ENCODE assay signal across 8 mouse cellular contexts in the genomic region with DNA sequence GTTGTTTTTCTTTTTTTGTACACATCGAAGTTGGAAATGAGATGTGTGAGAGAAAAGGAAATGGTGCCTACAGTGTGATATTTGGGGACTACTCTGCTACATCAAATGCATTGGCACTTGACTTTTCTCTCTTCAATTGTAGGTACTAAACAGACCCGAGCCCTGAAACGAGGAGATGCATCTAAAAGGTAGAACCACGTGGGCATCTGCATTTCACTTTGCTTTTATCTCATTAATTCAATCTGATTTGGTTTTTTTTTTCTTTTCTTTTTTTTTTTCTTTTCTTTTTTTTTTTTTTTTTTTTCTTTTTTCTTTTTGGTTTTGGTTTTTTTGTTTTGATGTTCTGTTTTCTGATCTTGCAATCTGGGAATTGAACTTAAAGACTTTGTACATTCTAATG. TPM values are rescaled to one million over a fixed set of nuclear protein-coding genes. Genes with fewer than 3 reads are reported as not detected.
DNase-seq lines count a peak whose midpoint lies in the region; ATAC-seq and TF ChIP-seq lines count a peak whose summit lies in the region.

No protein-coding gene starts in this region.

- DNase-seq in heart, adult 11 months = peak; percentile 17
- no peak for DNase-seq in heart, postnatal 4 days
- no peak for DNase-seq in spleen, postnatal 14 days (ENCODE audit: low spot score in 2 of 2)
- no peak for DNase-seq in ovary, postnatal 10 days (ENCODE audit: low spot score)
- no peak for DNase-seq in layer of hippocampus, postnatal 25 days (ENCODE audit: extremely low spot score in 1 of 2, low spot score in 1 of 2)

- ATAC-seq in forebrain, embryonic 13.5 days = no peak
- ATAC-seq in liver, embryonic 15.5 days (ENCODE audit: insufficient read depth) = no peak

- peak overlapping the region; percentile 57 for H3K4me3 ChIP-seq in C2C12 (ENCODE audit: insufficient read depth, poor library complexity, severe bottlenecking)
- H3K4me3 ChIP-seq in forebrain, embryonic 13.5 days = peak overlapping the region; percentile 69
- H3K4me3 ChIP-seq in liver, embryonic 15.5 days (replicated peaks) = peak overlapping the region; percentile 83

- peaks cover 10% of the 10 kb centered on the region; the same call in 1 of the 2 replicates for H3K4me1 ChIP-seq in forebrain, embryonic 13.5 days
- peaks cover 16% of the 10 kb centered on the region for H3K4me1 ChIP-seq in liver, embryonic 15.5 days (replicated peaks)

- peak overlapping the region; percentile 67 for H3K4me2 ChIP-seq in forebrain, embryonic 13.5 days
- H3K4me2 ChIP-seq in liver, embryonic 15.5 days = peak overlapping the region; percentile 95

- no peak for TF ChIP-seq CTCF in C2C12 (IDR thresholded peaks at IDR 0.05; ENCODE audit: control insufficient read depth, insufficient read depth, insufficient read length)

- H3ac ChIP-seq in C2C12 (ENCODE audit: control insufficient read depth, insufficient read length, low read depth) = no peak overlapping the region

- H3K27me3 ChIP-seq in C2C12 (ENCODE audit: control insufficient read depth, insufficient read depth, insufficient read length) = no peaks in the 10 kb centered on the region
- H3K27me3 ChIP-seq in forebrain, embryonic 13.5 days = no peaks in the 10 kb centered on the region
- no peaks in the 10 kb centered on the region for H3K27me3 ChIP-seq in liver, embryonic 15.5 days

- H3K9ac ChIP-seq in forebrain, embryonic 13.5 days = peak overlapping the region; percentile 80; the same call in 1 of the 2 replicates
- H3K9ac ChIP-seq in liver, embryonic 15.5 days = peak overlapping the region; percentile 66

- peaks cover 20% of the 10 kb centered on the region for H3K79me2 ChIP-seq in C2C12 (ENCODE audit: control insufficient read depth, insufficient read depth)

- no peaks in the 10 kb centered on the region for H3K9me3 ChIP-seq in forebrain, embryonic 13.5 days (replicated peaks)
- no peaks in the 10 kb centered on the region for H3K9me3 ChIP-seq in liver, embryonic 15.5 days (replicated peaks)

- WGBS in forebrain, embryonic 13.5 days = 23% methylated on average over 4 of the region's 4 CpGs
- 13% methylated on average over 4 of the region's 4 CpGs for WGBS in liver, embryonic 15.5 days (ENCODE audit: insufficient replicate concordance)

- peaks cover 21% of the 10 kb centered on the region for H3K36me3 ChIP-seq in C2C12 (ENCODE audit: control insufficient read depth, insufficient read depth)
- peaks cover 17% of the 10 kb centered on the region for H3K36me3 ChIP-seq in forebrain, embryonic 13.5 days (ENCODE audit: poor library complexity, severe bottlenecking)
- H3K36me3 ChIP-seq in liver, embryonic 15.5 days (replicated peaks) = peaks cover 19% of the 10 kb centered on the region

- peak overlapping the region; percentile 78 for H3K27ac ChIP-seq in forebrain, embryonic 13.5 days
- no peak overlapping the region for H3K27ac ChIP-seq in liver, embryonic 15.5 days (replicated peaks)

- no peaks in the 10 kb centered on the region for H3K79me3 ChIP-seq in C2C12 (ENCODE audit: low read depth)

TF ChIP-seq in C2C12, 6 proteins besides CTCF, POLR2A, EP300 and RAD21:
- TF ChIP-seq FOSL1 (IDR thresholded peaks at IDR 0.05; ENCODE audit: insufficient read depth, low read length, poor library complexity, severe bottlenecking) = no peak

RNA-seq across cellular contexts. Expression of gene Glmn, which starts 0.7 kb away (rescaled TPM):
- 10 to 100 TPM; 11.4 to 13.2 TPM for total RNA-seq in heart, postnatal 4 days (2021)
- polyA plus RNA-seq in C2C12 (2012; fragmentation: generic; extraction: Trizol) = 3.5 TPM
- 29.0 and 29.9 TPM in 2 replicates for polyA plus RNA-seq in forebrain, embryonic 13.5 days (2015; fragmentation: Nextera tagmentation; extraction: Ambion mirVana)
- 5.3 and 5.4 TPM in 2 replicates for polyA plus RNA-seq in liver, embryonic 15.5 days (2015; fragmentation: Nextera tagmentation; extraction: Ambion mirVana)
- 10 to 100 TPM; 13.8 to 17.4 TPM for total RNA-seq in layer of hippocampus, postnatal 25 days (2021)

RNA-seq across cellular contexts. Expression of gene Rpap2, which starts 1.2 kb away (rescaled TPM):
- 10 to 100 TPM in 1 of 2 experiments, 1 to 10 TPM in 1; 7.8 to 11.2 TPM for total RNA-seq in heart, postnatal 4 days (2021)
- 7.2 TPM for polyA plus RNA-seq in C2C12 (2012; fragmentation: generic; extraction: Trizol)
- 16.8 and 18.9 TPM in 2 replicates for polyA plus RNA-seq in forebrain, embryonic 13.5 days (2015; fragmentation: Nextera tagmentation; extraction: Ambion mirVana)
- 4.7 and 6.4 TPM in 2 replicates for polyA plus RNA-seq in liver, embryonic 15.5 days (2015; fragmentation: Nextera tagmentation; extraction: Ambion mirVana)
- 10 to 100 TPM; 21.5 to 22.5 TPM for total RNA-seq in layer of hippocampus, postnatal 25 days (2021)
